Mouse (Mus musculus): ENCODE results near the gene Tmem204. TPM values are rescaled to one million over a fixed set of nuclear protein-coding genes. Genes with fewer than 3 reads are reported as not detected.
A peak's percentile ranks its signal among the peaks of the same experiment; 100 is the strongest.

Tmem204 gene
- total and polyA plus RNA-seq, 2 experiments from 2014 or later, result 8.3 to 11.2 TPM

GRCm38 (mm10) chr17:25082887-25083286 lies 504 bp downstream of the Tmem204 start:
- Histone ChIP-seq H3K9ac (replicated peaks; ENCODE audit: low read length, poor library complexity, severe bottlenecking) (no peak overlapping the region), H3K27ac (ENCODE audit: low read depth, low read length) (no peak overlapping the region), H3K36me3 (ENCODE audit: insufficient read depth, low read length) (peaks cover 26% of the 10 kb centered on the region), H3K4me2 (ENCODE audit: low read depth, low read length, poor library complexity, severe bottlenecking) (no peak overlapping the region), H3K27me3 (ENCODE audit: insufficient read depth, low read length) (no peaks in the 10 kb centered on the region), H3K4me1 (ENCODE audit: insufficient read depth, low read length) (no peaks in the 10 kb centered on the region), H3K9me3 (ENCODE audit: low read length) (no peaks in the 10 kb centered on the region), H3K4me3 (ENCODE audit: low read depth, low read length) (no peak overlapping the region)
- ATAC-seq (ENCODE audit: low FRiP score), result no peak
- DNase-seq (ENCODE audit: low spot score), result no peak
- no peak for TF ChIP-seq CTCF (IDR thresholded peaks at IDR 0.05)
- WGBS, result 82% methylated on average over 3 of the region's 3 CpGs

DNA sequence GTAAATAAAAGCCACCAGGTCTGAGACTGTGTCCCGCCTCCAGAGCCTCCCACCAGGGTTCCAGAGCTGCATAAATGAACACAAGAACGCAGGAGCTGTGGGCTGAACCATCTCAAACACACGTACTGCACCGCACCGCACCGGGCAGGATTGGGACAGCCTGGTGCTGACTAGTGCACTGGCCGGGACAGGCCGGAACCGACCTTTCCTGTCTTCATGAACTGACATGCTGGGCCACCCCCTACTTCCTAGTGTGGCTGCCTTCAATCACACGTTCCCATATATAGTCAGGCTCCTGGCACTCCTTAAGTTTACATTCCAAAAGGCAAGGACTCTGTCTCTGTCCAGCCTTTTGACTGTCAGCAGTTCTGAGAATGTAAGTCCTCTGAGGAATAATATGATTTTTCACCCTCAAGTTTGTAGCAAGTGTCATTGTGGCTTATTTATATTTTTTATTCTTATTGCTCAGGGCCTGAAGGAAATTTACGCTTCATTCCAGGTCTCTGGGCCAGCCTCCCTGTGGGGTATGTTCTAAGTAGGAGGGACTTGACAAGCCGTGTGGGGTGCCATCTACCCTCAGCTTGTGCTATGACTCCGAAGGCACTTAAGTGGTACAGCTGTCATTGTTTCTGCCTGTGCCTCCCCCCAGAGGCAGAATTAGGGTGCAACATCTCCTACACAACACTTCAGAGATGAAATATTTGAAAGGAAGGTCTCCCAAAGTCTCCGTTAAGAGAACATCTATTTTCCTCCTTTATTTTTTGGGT lies 1.1 kb downstream of the Tmem204 start:
- DNase-seq (ENCODE audit: low spot score) (no peak), ATAC-seq (ENCODE audit: low FRiP score) (no peak)
- no peaks in the 10 kb centered on the region for H3K27me3 ChIP-seq (ENCODE audit: insufficient read depth, low read length)
- no peak overlapping the region for H3K4me3 ChIP-seq (ENCODE audit: low read depth, low read length)
- WGBS, result 79% methylated on average over 14 of the region's 14 CpGs
- no peak overlapping the region for H3K9ac ChIP-seq (replicated peaks; ENCODE audit: low read length, poor library complexity, severe bottlenecking)
- peaks cover 20% of the 10 kb centered on the region for H3K36me3 ChIP-seq (ENCODE audit: insufficient read depth, low read length)
- H3K9me3 ChIP-seq (ENCODE audit: low read length), result no peaks in the 10 kb centered on the region
- TF ChIP-seq CTCF (IDR thresholded peaks at IDR 0.05), result peak; percentile 25; the same call in 1 of the 2 replicates
- H3K4me2 ChIP-seq (ENCODE audit: low read depth, low read length, poor library complexity, severe bottlenecking), result no peak overlapping the region
- H3K27ac ChIP-seq (ENCODE audit: low read depth, low read length), result no peak overlapping the region
- no peaks in the 10 kb centered on the region for H3K4me1 ChIP-seq (ENCODE audit: insufficient read depth, low read length)

DNA sequence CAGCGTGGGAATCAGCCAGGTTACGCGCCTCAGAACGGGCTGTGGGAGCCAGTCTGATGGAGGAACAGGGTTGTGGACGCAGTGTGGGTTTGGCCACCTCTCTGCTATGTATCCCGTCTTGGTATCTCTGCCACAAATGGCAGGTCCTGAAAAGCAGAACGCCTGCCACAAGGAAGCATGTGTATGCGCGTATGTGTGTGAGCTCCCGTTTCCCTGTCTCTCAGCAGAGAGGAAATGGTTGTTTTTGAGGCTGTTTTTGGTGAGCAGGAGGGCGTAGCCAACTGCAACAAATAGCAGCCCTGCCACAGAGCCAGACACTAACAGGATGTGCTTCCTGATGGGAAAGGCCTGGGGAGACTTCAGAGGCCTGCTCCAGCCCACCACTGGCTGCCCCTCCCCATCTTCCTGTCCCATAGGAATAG lies 2.4 kb downstream of the Tmem204 start:
- Histone ChIP-seq H3K27ac (ENCODE audit: low read depth, low read length) (peak overlapping the region; percentile 57; the same call in 1 of the 2 replicates), H3K4me2 (ENCODE audit: low read depth, low read length, poor library complexity, severe bottlenecking) (0 out of 2 replicates have a peak overlapping the region, but pooled peaks have one; percentile 12), H3K4me1 (ENCODE audit: insufficient read depth, low read length) (no peaks in the 10 kb centered on the region), H3K36me3 (ENCODE audit: insufficient read depth, low read length) (peaks cover 21% of the 10 kb centered on the region), H3K9me3 (ENCODE audit: low read length) (no peaks in the 10 kb centered on the region), H3K4me3 (ENCODE audit: low read depth, low read length) (peak overlapping the region; percentile 23; the same call in 1 of the 2 replicates), H3K9ac (replicated peaks; ENCODE audit: low read length, poor library complexity, severe bottlenecking) (peak overlapping the region; percentile 29; the same call in 1 of the 2 replicates), H3K27me3 (ENCODE audit: insufficient read depth, low read length) (no peaks in the 10 kb centered on the region)
- TF ChIP-seq CTCF (IDR thresholded peaks at IDR 0.05), result no peak
- no peak for DNase-seq (ENCODE audit: low spot score)
- no peak for ATAC-seq (ENCODE audit: low FRiP score)
- 87% methylated on average over 11 of the region's 11 CpGs for WGBS

DNA sequence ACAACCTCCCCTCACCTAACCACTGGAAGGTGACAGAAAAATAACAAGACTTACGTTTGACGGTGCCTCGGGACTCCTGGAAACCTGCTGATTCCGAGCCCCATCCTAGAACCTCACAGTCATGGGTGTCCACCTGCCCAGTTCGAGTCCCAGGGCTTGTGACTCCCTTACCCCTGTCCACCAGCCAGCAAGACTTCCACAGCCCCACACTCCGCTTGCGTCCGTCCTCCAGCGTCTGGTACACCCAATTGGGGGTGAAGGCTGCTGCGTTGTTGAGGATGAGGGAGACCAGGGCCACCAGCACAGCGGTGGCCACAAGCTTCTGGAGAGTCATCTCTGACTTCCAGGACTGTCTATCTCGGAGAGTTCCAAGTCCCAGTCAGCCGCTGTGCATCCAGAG lies 3.2 kb downstream of the Tmem204 start:
- H3K36me3 ChIP-seq (ENCODE audit: insufficient read depth, low read length), result peaks cover 21% of the 10 kb centered on the region
- no peak for TF ChIP-seq CTCF (IDR thresholded peaks at IDR 0.05)
- peak overlapping the region; percentile 23; the same call in 1 of the 2 replicates for H3K4me3 ChIP-seq (ENCODE audit: low read depth, low read length)
- H3K4me2 ChIP-seq (ENCODE audit: low read depth, low read length, poor library complexity, severe bottlenecking), result no peak overlapping the region
- ATAC-seq (ENCODE audit: low FRiP score) (no peak), DNase-seq (ENCODE audit: low spot score) (no peak)
- H3K9me3 ChIP-seq (ENCODE audit: low read length), result no peaks in the 10 kb centered on the region
- no peaks in the 10 kb centered on the region for H3K27me3 ChIP-seq (ENCODE audit: insufficient read depth, low read length)
- H3K9ac ChIP-seq (replicated peaks; ENCODE audit: low read length, poor library complexity, severe bottlenecking), result peak overlapping the region; percentile 29; the same call in 1 of the 2 replicates
- no peaks in the 10 kb centered on the region for H3K4me1 ChIP-seq (ENCODE audit: insufficient read depth, low read length)
- peak overlapping the region; percentile 57 for H3K27ac ChIP-seq (ENCODE audit: low read depth, low read length)
- 88% methylated on average over 13 of the region's 13 CpGs for WGBS

- Histone ChIP-seq H3K4me3 (ENCODE audit: low read depth, low read length) (no peak overlapping the region), H3K4me1 (ENCODE audit: insufficient read depth, low read length) (no peaks in the 10 kb centered on the region), H3K9ac (replicated peaks; ENCODE audit: low read length, poor library complexity, severe bottlenecking) (no peak overlapping the region; the same call in 1 of the 2 replicates), H3K4me2 (ENCODE audit: low read depth, low read length, poor library complexity, severe bottlenecking) (peak overlapping the region; percentile 20; the same call in 1 of the 2 replicates), H3K36me3 (ENCODE audit: insufficient read depth, low read length) (peaks cover 24% of the 10 kb centered on the region), H3K27ac (ENCODE audit: low read depth, low read length) (no peak overlapping the region; the same call in 1 of the 2 replicates), H3K9me3 (ENCODE audit: low read length) (no peaks in the 10 kb centered on the region), H3K27me3 (ENCODE audit: insufficient read depth, low read length) (no peaks in the 10 kb centered on the region)
- DNase-seq (ENCODE audit: low spot score) (peak; percentile 83), ATAC-seq (ENCODE audit: low FRiP score) (peak; percentile 60; the same call in 1 of the 2 replicates)
- 60% methylated on average over 13 of the region's 13 CpGs for WGBS
- no peak for TF ChIP-seq CTCF (IDR thresholded peaks at IDR 0.05)
Measured at GRCm38 (mm10) chr17:25077771-25078372, 5.5 kb downstream of the Tmem204 start.

DNA sequence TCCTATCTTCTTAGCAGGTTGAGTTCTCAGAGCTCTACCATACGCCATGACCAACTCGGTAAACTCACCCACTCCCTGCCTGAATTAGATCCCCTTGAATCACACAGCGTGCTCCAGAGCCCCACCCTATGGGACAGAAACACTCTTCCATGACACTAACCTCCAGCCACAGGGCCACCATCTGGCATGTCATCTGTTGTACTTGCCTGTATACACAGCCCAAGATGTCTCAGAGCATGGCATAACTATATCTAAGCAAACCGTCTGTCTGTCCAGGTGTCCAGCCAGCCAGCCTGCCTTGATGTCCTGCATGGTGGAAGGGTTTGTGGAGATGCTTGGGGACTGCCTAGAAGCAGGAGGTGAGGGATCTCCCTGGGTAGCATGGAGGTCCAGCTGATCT lies 6.5 kb downstream of the Tmem204 start:
- DNase-seq (ENCODE audit: low spot score) (peak; percentile 46), ATAC-seq (ENCODE audit: low FRiP score) (no peak)
- H3K4me1 ChIP-seq (ENCODE audit: insufficient read depth, low read length), result no peaks in the 10 kb centered on the region
- no peak overlapping the region; the same call in 1 of the 2 replicates for H3K27ac ChIP-seq (ENCODE audit: low read depth, low read length)
- peaks cover 27% of the 10 kb centered on the region for H3K36me3 ChIP-seq (ENCODE audit: insufficient read depth, low read length)
- WGBS, result 87% methylated on average over 4 of the region's 4 CpGs
- no peak overlapping the region for H3K4me3 ChIP-seq (ENCODE audit: low read depth, low read length)
- H3K9me3 ChIP-seq (ENCODE audit: low read length), result no peaks in the 10 kb centered on the region
- no peaks in the 10 kb centered on the region for H3K27me3 ChIP-seq (ENCODE audit: insufficient read depth, low read length)
- H3K9ac ChIP-seq (replicated peaks; ENCODE audit: low read length, poor library complexity, severe bottlenecking), result no peak overlapping the region
- TF ChIP-seq CTCF (IDR thresholded peaks at IDR 0.05), result no peak
- H3K4me2 ChIP-seq (ENCODE audit: low read depth, low read length, poor library complexity, severe bottlenecking), result no peak overlapping the region
